Mouse (Mus musculus): ENCODE measurements around the gene Slc36a2. TPM values are rescaled to one million over a fixed set of nuclear protein-coding genes. Genes with fewer than 3 reads are reported as not detected.
A peak's percentile ranks its signal among the peaks of the same experiment; 100 is the strongest.

Gene Slc36a2
- total RNA-seq, 4 experiments from 2014 or later = 0.36 to 1.2 (median 0.80) TPM

GRCm38 (mm10) chr11:55184246-55184645 is 631 bp downstream of the Slc36a2 start:
- no peak for DNase-seq (ENCODE audit: low spot score in 2 of 2)

- no peak for DNase-seq (ENCODE audit: low spot score in 2 of 2)
These were observed 1.8 kb downstream of the Slc36a2 start for GRCm38 (mm10) chr11:55183124-55183523.

- no peak for DNase-seq (ENCODE audit: low spot score in 2 of 2)
These were observed 5.0 kb downstream of the Slc36a2 start for GRCm38 (mm10) chr11:55179856-55180255.

- no peak for DNase-seq (ENCODE audit: low spot score in 2 of 2)
These were observed 6.0 kb downstream of the Slc36a2 start for GRCm38 (mm10) chr11:55178830-55179229.

GRCm38 (mm10) chr11:55170501-55170900 is 14.4 kb downstream of the Slc36a2 start:
- no peak for DNase-seq (ENCODE audit: low spot score in 2 of 2)

GRCm38 (mm10) chr11:55168914-55169313 is 16.0 kb downstream of the Slc36a2 start:
- no peak for DNase-seq (ENCODE audit: low spot score in 2 of 2)

GRCm38 (mm10) chr11:55168504-55168903 is 16.4 kb downstream of the Slc36a2 start:
- DNase-seq (ENCODE audit: low spot score in 2 of 2) = no peak

GRCm38 (mm10) chr11:55165748-55166147 is 19.1 kb downstream of the Slc36a2 start:
- DNase-seq (ENCODE audit: low spot score in 2 of 2) = no peak

GRCm38 (mm10) chr11:55164723-55165122 is 20.2 kb downstream of the Slc36a2 start:
- DNase-seq (ENCODE audit: low spot score in 2 of 2) = no peak

GRCm38 (mm10) chr11:55162670-55163069 is 22.2 kb downstream of the Slc36a2 start:
- no peak for DNase-seq (ENCODE audit: low spot score in 2 of 2)

GRCm38 (mm10) chr11:55158785-55159359 is 26.0 kb downstream of the Slc36a2 start:
- peak; percentile 53 to 54 for DNase-seq (ENCODE audit: low spot score in 2 of 2)

GRCm38 (mm10) chr11:55155070-55155421 is 29.8 kb downstream of the Slc36a2 start:
- no peak for DNase-seq (ENCODE audit: low spot score in 2 of 2)

GRCm38 (mm10) chr11:55154398-55155069 is 30.3 kb downstream of the Slc36a2 start:
- DNase-seq (ENCODE audit: low spot score in 2 of 2) = no peak

- no peak for DNase-seq (ENCODE audit: low spot score in 2 of 2)
These were observed 33.3 kb downstream of the Slc36a2 start, which contains the start of gene Slc36a3 for GRCm38 (mm10) chr11:55151608-55152007. Gene Slc36a3, minus strand, starts transcription at chr11:55151708.

- no peak for DNase-seq (ENCODE audit: low spot score in 2 of 2)
These were observed 36.4 kb downstream of the Slc36a2 start for GRCm38 (mm10) chr11:55148461-55148860.

GRCm38 (mm10) chr11:55147423-55147822 is 37.5 kb downstream of the Slc36a2 start:
- DNase-seq (ENCODE audit: low spot score in 2 of 2) = no peak

GRCm38 (mm10) chr11:55146855-55147254 is 38.0 kb downstream of the Slc36a2 start:
- no peak for DNase-seq (ENCODE audit: low spot score in 2 of 2)

- DNase-seq (ENCODE audit: low spot score in 2 of 2) = no peak
These were observed 40.9 kb downstream of the Slc36a2 start for GRCm38 (mm10) chr11:55144011-55144410.

- DNase-seq (ENCODE audit: low spot score in 2 of 2) = no peak
These were observed 43.4 kb downstream of the Slc36a2 start for GRCm38 (mm10) chr11:55141502-55141901.

- DNase-seq (ENCODE audit: low spot score in 2 of 2) = no peak
These were observed 47.2 kb downstream of the Slc36a2 start for GRCm38 (mm10) chr11:55137646-55138045.

GRCm38 (mm10) chr11:55136770-55137547 is 47.9 kb downstream of the Slc36a2 start:
- DNase-seq (ENCODE audit: low spot score in 2 of 2) = no peak

GRCm38 (mm10) chr11:55134871-55135270 is 50.0 kb downstream of the Slc36a2 start:
- DNase-seq (ENCODE audit: low spot score in 2 of 2) = no peak
